Mouse (Mus musculus) stomach, embryonic 14.5 days (tissue): ENCODE results near the gene Rnf224. TPM values are rescaled to one million over a fixed set of nuclear protein-coding genes. Genes with fewer than 3 reads are reported as not detected.
A peak's percentile ranks its signal among the peaks of the same experiment; 100 is the strongest.

Experiments used
- ATAC-seq: fragments of 200-750 bp; cut with Nextera tagmentation; 2 replicates; pipeline ENCODE4 v1.8.0; 2017; ENCODE audit warnings: low read depth, moderate TSS enrichment; ENCODE audit not compliant: insufficient number of reproducible peaks, insufficient read depth, low FRiP score
- H3K27ac ChIP-seq: fragments of 300-500 bp; sonication (generic); 2 replicates; pipeline ENCODE4 v1.5.1; 2014; ENCODE audit warnings: mild to moderate bottlenecking, low read length, moderate library complexity, mixed read lengths
- H3K27me3 ChIP-seq: fragments of 300-500 bp; sonication (generic); 2 replicates; pipeline ENCODE4 v1.6.1; 2014; ENCODE audit warnings: low read length, control low read depth, mixed read lengths; ENCODE audit not compliant: control insufficient read depth, insufficient read depth
- H3K36me3 ChIP-seq: fragments of 300-500 bp; sonication (generic); 2 replicates; pipeline ENCODE4 v1.6.1; 2014; ENCODE audit warnings: mild to moderate bottlenecking, control low read depth, low read length, moderate library complexity, mixed read lengths; ENCODE audit not compliant: control insufficient read depth, insufficient read depth
- H3K4me1 ChIP-seq: fragments of 300-500 bp; sonication (generic); 2 replicates; pipeline ENCODE4 v1.6.1; 2014; ENCODE audit warnings: low read length, control low read depth, mixed read lengths; ENCODE audit not compliant: control insufficient read depth, insufficient read depth
- H3K4me2 ChIP-seq: fragments of 300-500 bp; sonication (generic); replicated peaks from 2 replicates; pipeline ENCODE4 v1.6.1; 2014; ENCODE audit warnings: low read depth, low read length, control low read depth
- H3K4me3 ChIP-seq: fragments of 300-500 bp; sonication (generic); 2 replicates; pipeline ENCODE4 v1.5.1; 2014; ENCODE audit warnings: low read depth, low read length, control low read depth
- H3K9ac ChIP-seq: fragments of 300-500 bp; sonication (generic); replicated peaks from 2 replicates; pipeline ENCODE4 v1.6.1; 2014; ENCODE audit warnings: low read depth, mild to moderate bottlenecking, control low read depth, low read length, moderate library complexity, mixed read lengths
- H3K9me3 ChIP-seq: fragments of 300-500 bp; sonication (generic); 2 replicates; pipeline ENCODE4 v1.6.1; 2016; ENCODE audit warnings: low read depth, low read length, control low read depth; ENCODE audit not compliant: control insufficient read depth
- WGBS: fragments of 180-500 bp; shearing (Covaris S2); extraction: QIAGEN DNeasy Blood & Tissue Kit; methylation state at CpG from one replicate; pipeline ENCODE4 v1.1.7; 2014; 5-methylcytosine and 5-hydroxymethylcytosine counted together
- polyA plus RNA-seq: library from polyadenylated mRNA; unstranded; fragments of >200 nt; fragmentation: Nextera tagmentation; extraction: Ambion mirVana; gene quantifications from 2 replicates; pipeline ENCODE4 v1.2.1, GENCODE M21; 2014

Rnf224 gene
- polyA plus RNA-seq, 1 experiment from 2014 or later: not detected

DNA sequence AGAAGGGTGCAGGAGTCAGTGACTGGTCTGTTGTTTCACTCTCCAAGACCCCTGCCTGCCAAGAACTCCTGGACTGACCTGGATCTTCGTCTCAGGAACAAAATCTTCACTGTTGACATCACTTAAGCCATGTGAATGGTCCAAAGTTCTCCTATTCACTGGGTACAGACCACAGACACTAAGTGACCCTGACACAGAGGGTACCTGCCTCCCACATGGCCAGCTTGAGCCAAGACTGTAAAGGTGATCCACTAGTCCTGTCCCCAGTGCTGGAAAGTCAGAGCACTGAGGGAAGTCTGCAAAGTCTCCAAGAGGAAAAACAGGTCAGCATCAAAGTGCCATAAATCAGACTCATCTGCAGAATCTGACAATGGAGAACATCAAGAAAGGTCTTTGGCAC is 29.0 kb downstream of the Rnf224 start:
- no peak for ATAC-seq
- peaks cover 13% of the 10 kb centered on the region for H3K4me1 ChIP-seq
- no peak overlapping the region for H3K4me2 ChIP-seq
- H3K27ac ChIP-seq: no peak overlapping the region
- WGBS: 88% methylated on average over 1 of the region's 1 CpGs
- no peak overlapping the region for H3K9ac ChIP-seq
- H3K36me3 ChIP-seq: peaks cover 57% of the 10 kb centered on the region
- no peak overlapping the region for H3K4me3 ChIP-seq
- H3K9me3 ChIP-seq: no peaks in the 10 kb centered on the region
- no peaks in the 10 kb centered on the region for H3K27me3 ChIP-seq

DNA sequence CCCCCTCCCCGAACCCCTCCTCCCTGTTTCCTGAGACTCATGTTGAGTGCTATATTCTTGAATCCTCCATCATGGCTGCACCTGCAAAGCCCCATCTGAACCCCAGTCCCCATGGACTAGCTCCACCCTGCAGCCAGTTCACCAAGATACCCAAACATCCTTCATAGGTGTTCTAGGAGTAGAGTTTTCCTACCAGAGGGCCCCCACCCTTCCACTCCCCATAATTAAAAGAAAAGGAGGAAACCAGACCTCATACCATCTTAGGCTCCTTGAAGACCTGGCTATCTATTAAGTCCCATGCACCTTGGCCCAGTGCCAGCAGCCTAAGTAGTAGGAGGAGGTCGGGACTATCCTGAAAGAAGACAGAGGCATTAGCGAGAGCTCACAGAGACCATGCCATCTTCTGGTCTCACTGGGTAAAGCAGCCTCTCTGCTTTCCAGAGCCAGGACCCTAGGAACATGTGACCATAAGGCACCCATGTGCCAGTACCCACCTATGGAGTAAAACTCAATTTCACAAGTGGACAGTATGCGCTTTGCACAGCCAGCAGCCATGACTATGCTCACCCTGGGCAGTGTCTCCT is 32.9 kb downstream of the Rnf224 start:
- Histone ChIP-seq H3K9ac (no peak overlapping the region), H3K4me2 (no peak overlapping the region), H3K36me3 (peaks cover 84% of the 10 kb centered on the region), H3K27ac (no peak overlapping the region), H3K4me1 (no peaks in the 10 kb centered on the region), H3K27me3 (no peaks in the 10 kb centered on the region), H3K4me3 (no peak overlapping the region), H3K9me3 (no peaks in the 10 kb centered on the region)
- 61% methylated on average over 4 of the region's 4 CpGs for WGBS
- no peak for ATAC-seq

DNA sequence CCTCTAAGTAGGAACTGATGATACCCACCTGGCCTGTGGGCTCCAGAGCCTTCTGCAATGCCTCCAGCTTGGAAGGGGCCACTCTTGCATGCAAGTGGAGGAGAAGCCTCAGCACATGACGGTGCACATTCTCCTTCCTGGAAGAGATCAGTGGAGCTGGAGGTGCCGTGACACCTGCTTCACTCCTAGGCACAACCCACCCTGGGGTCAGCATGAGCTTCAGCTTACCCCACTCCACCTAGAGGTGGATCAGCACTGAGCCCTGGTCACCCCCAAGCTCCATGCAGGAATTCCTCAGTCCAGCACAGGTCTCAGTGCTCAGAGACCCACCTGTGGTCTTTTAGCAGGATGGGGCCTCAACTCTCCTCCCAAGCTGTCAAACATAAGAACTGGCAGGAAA is 36.0 kb downstream of the Rnf224 start:
- Histone ChIP-seq H3K9me3 (no peaks in the 10 kb centered on the region), H3K4me1 (0 out of 2 replicates have a peak, but pooled peaks cover 4% of the 10 kb centered on the region), H3K27ac (no peak overlapping the region), H3K27me3 (0 out of 2 replicates have a peak, but pooled peaks cover 2% of the 10 kb centered on the region), H3K4me3 (no peak overlapping the region), H3K36me3 (peaks cover 61% of the 10 kb centered on the region), H3K4me2 (no peak overlapping the region), H3K9ac (no peak overlapping the region)
- WGBS: 98% methylated on average over 2 of the region's 2 CpGs
- no peak for ATAC-seq

DNA sequence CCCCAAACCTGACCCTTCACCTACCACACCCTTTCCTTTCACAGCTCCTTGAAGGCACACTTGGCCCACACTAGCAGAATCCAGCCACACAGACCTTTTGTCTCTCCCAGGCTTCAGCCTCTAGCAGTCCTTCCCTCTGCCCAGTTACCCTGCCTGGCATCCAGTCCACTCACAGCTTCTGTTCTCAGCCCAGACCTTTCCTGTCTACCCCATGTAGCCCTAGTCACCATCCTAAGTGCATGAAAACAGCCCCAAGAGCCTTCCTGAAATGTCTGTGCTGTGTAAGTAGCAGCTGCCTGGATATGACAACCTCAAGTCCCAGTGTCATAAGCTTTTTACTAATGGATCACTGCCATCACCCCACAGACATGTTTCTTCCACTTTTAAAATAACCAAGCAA is 38.6 kb downstream of the Rnf224 start:
- ATAC-seq: no peak
- peaks cover 14% of the 10 kb centered on the region; the same call in 1 of the 2 replicates for H3K4me1 ChIP-seq
- H3K9me3 ChIP-seq: no peaks in the 10 kb centered on the region
- peaks cover 35% of the 10 kb centered on the region for H3K36me3 ChIP-seq
- H3K9ac ChIP-seq: no peak overlapping the region
- no peak overlapping the region for H3K4me2 ChIP-seq
- no peak overlapping the region for H3K27ac ChIP-seq
- no peak overlapping the region for H3K4me3 ChIP-seq
- H3K27me3 ChIP-seq: 0 out of 2 replicates have a peak, but pooled peaks cover 8% of the 10 kb centered on the region

DNA sequence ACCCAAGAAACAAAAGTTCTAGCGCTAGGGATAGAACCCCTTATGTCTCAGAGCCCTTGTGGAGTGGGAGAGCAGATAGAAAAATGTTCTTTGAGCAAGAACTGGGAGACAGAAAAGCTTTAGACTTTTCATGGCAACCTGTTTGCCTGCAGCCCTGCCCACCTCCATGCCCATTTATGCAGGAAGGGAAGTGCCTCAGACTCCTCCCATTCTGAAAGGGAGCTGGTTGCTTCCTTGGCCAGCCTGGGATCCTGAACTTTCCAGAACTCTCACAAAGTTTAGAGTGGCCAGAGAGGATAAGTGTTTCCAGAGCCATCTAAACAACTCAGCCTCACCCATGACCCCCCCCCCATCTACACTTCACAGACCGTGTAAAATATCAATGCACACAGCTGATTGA is 39.4 kb downstream of the Rnf224 start:
- H3K9ac ChIP-seq: no peak overlapping the region
- peak overlapping the region; percentile 81; the same call in 1 of the 2 replicates for H3K27ac ChIP-seq
- H3K4me2 ChIP-seq: 0 out of 2 replicates have a peak overlapping the region, but pooled peaks have one; percentile 36
- H3K4me1 ChIP-seq: peaks cover 14% of the 10 kb centered on the region; the same call in 1 of the 2 replicates
- H3K27me3 ChIP-seq: 0 out of 2 replicates have a peak, but pooled peaks cover 8% of the 10 kb centered on the region
- no peak for ATAC-seq
- WGBS: 23% methylated on average over 2 of the region's 2 CpGs
- H3K4me3 ChIP-seq: no peak overlapping the region
- H3K9me3 ChIP-seq: no peaks in the 10 kb centered on the region
- H3K36me3 ChIP-seq: peaks cover 27% of the 10 kb centered on the region

DNA sequence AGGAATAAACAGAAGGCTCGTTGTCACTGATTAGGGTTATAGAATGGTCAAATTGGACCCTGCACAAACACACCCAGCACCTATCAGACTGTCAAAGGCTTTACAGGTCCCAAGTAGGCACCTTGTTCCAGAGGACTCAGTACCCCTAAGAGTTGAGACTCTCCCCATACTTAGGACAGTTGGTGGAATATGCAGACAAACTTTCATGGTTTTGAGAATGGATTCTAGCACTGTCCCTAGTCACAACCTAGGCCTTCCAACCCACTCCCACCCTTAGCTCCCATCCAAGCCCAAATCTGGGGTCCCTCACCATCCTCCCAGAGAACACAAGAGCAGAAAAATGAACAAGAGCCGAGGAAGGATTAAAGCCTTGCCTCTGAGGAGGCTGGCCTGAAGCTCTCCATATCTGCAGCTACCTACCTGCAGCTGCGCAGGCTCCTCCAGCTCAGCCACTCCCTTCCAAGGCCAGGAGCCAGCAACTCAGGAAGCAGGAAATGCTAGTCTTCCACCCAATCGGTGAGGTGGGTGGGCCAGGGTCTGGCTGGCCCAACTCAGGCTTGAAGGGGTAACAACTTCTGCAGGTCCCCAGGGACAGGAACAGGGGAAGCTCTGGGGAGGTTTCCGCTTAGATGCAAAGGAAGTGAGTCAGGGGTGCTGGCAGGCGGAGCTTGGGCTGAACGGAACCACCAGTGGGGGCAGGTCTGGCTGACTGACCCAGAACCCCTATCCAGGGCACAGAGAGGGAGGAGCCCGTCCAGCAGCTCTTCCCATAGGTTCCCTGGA is 40.2 kb downstream of the Rnf224 start, which contains the start of gene Tor4a:
TSS of gene Tor4a (minus strand) at position 715 of the 783 bp plus-strand sequence.
- WGBS: 9% methylated on average over 8 of the region's 8 CpGs
- H3K9ac ChIP-seq: no peak within 1 kb of the TSS; the same call in 1 of the 2 replicates
- peak within 1 kb of the TSS; percentile 81; the same call in 1 of the 2 replicates for H3K27ac ChIP-seq
- peaks cover 14% of the 10 kb centered on the region; the same call in 1 of the 2 replicates for H3K4me1 ChIP-seq
- H3K36me3 ChIP-seq: peaks cover 24% of the 10 kb centered on the region
- no peaks in the 10 kb centered on the region for H3K9me3 ChIP-seq
- peak within 1 kb of the TSS; percentile 36 for H3K4me2 ChIP-seq
- peak within 1 kb of the TSS; percentile 27 for H3K4me3 ChIP-seq
- peak; percentile 82 for ATAC-seq
- H3K27me3 ChIP-seq: 0 out of 2 replicates have a peak, but pooled peaks cover 8% of the 10 kb centered on the region

DNA sequence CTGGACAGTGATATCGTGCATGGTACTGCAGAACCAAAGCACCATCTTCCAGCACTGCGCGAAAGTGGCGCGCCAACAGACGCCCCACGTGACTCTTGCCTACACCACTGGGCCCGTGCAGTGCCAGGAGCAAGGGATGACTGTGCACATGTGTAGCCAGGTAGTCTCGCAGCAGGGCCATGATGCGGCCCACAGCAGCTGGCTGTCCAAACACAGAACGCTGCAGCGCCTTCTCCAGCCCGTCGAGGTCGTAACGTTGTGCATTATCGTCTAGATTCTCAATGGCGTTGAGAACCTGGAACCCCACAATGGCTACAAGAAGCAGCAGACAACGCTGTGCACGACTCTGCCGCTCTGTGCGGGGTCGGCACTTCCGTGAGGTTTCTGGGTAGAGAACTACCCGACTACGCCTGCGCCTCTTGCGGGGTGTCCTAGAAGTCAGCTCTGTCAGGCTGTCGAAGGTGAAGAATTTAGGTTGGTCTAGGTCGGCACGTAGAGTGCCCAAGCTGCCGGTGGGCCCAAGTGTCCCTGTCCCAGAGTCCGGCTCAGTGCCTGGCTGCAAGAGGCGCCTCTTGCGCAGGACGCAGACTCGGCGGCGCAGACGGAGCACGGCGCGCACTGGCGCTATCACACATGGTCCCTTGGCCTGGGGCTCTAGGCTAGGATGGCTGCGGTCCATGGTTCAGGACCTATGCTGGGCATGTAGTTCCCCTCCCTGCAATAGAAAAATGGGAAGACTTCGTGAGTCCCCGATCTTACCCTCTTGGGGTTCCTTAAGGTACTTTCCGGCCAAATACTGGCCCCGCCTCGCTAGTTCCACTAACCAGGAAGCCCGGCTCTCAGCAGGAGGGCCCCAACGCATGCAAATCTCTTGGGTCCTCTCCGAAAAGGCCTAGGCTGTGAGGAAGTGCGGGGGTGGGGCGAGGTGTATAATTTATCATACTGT is 41.1 kb downstream of the Rnf224 start:
- peaks cover 15% of the 10 kb centered on the region for H3K36me3 ChIP-seq
- 17% methylated on average over 55 of the region's 55 CpGs for WGBS
- peak overlapping the region; percentile 36 for H3K4me2 ChIP-seq
- H3K27me3 ChIP-seq: 0 out of 2 replicates have a peak, but pooled peaks cover 8% of the 10 kb centered on the region
- H3K27ac ChIP-seq: peak overlapping the region; percentile 81; the same call in 1 of the 2 replicates
- peaks cover 14% of the 10 kb centered on the region; the same call in 1 of the 2 replicates for H3K4me1 ChIP-seq
- H3K9me3 ChIP-seq: no peaks in the 10 kb centered on the region
- no peak overlapping the region; the same call in 1 of the 2 replicates for H3K9ac ChIP-seq
- peak overlapping the region; percentile 27 for H3K4me3 ChIP-seq
- ATAC-seq: peak; percentile 12; the same call in 1 of the 2 replicates
